Mouse (Mus musculus) stomach, postnatal 0 days (tissue): ENCODE data around the gene Rnf141.

Source experiments
- CTCF ChIP-seq: IDR thresholded peaks from 2 replicates; pipeline ENCODE4 v1.5.1; 2016; ENCODE audit warnings: antibody characterized with exemption, low read depth, mild to moderate bottlenecking, moderate library complexity
- EP300 ChIP-seq: optimal IDR thresholded peaks from 2 replicates; pipeline ENCODE3; 2016; ENCODE audit warnings: antibody characterized with exemption

DNA sequence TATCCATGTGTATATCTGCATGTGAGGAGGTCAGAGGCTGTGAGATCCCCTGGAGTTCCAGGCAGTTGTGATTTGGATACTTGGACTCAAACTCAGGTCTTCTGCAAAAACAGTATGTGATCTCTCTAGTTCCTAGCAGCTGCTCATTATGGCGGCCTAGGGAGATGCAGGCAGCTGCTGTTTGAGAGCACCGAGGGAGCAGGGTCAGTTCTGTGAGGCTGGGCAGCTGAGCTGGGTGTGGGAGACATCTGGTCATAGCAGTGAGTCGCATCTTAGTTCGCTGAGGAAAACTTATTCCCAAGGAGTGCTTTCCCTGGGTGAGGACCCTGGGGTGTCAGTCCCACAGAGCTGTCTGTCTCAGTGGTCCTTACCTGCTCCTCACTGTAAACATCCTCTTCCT is 49.5 kb downstream of the Rnf141 start:
- TF ChIP-seq CTCF: no peak
- no peak for TF ChIP-seq EP300
